In genomic region chr16:36675304-36675703, GRCm38 (mm10) we compare ENCODE assay signal across 25 mouse cellular contexts. TPM values are rescaled to one million over a fixed set of nuclear protein-coding genes. Genes with fewer than 3 reads are reported as not detected.
DNase-seq lines count a peak whose midpoint lies in the region; ATAC-seq and TF ChIP-seq lines count a peak whose summit lies in the region.
"Had no signal": no experiment of that assay in that cellular context is flagged by ENCODE, and none has a peak within 500 bp of the region (broad histone marks: within the 10 kb centered on the region; RNA-seq: fewer than 3 reads in every experiment).

No protein-coding gene starts in this region.

- H3K27ac ChIP-seq in spleen, adult 2 months (ENCODE audit: insufficient read depth, low read length), result peak overlapping the region; percentile 54
- no peak overlapping the region for H3K27ac ChIP-seq in stomach, postnatal 0 days (replicated peaks)
- H3K27ac ChIP-seq in thymus, adult 2 months (ENCODE audit: control insufficient read depth, insufficient read depth, low read length), result no peak overlapping the region
- H3K27ac ChIP-seq: embryonic facial prominence, embryonic 12.5 days; hindbrain, embryonic 15.5 days; limb, embryonic 12.5 days; liver, embryonic 12.5 days; midbrain, embryonic 12.5 days had no signal

- TF ChIP-seq POLR2A in spleen, adult 2 months (IDR thresholded peaks at IDR 0.05; ENCODE audit: low read depth, low read length), result no peak
- no peak for TF ChIP-seq POLR2A in thymus, adult 2 months (IDR thresholded peaks at IDR 0.05; ENCODE audit: control insufficient read depth, extremely low read depth, insufficient read depth, low read length, poor library complexity)

- H3K9me3 ChIP-seq in stomach, postnatal 0 days (ENCODE audit: control insufficient read depth, low read length), result no peaks in the 10 kb centered on the region
- H3K9me3 ChIP-seq: embryonic facial prominence, embryonic 12.5 days; heart, embryonic 12.5 days; hindbrain, embryonic 15.5 days; limb, embryonic 12.5 days; liver, embryonic 12.5 days; midbrain, embryonic 12.5 days had no signal

- no peak overlapping the region for H3K4me3 ChIP-seq in spleen, adult 2 months (ENCODE audit: extremely low read depth, insufficient read depth, insufficient read length)
- no peak overlapping the region for H3K4me3 ChIP-seq in stomach, postnatal 0 days (ENCODE audit: low read depth, low read length)
- no peak overlapping the region for H3K4me3 ChIP-seq in thymus, adult 2 months (ENCODE audit: control insufficient read depth, insufficient read depth, low read length)
- H3K4me3 ChIP-seq: embryonic facial prominence, embryonic 12.5 days; erythroblast, embryonic 14.5 days; heart, embryonic 12.5 days; hindbrain, embryonic 15.5 days; limb, embryonic 12.5 days; liver, embryonic 12.5 days; midbrain, embryonic 12.5 days had no signal

- DNase-seq in spleen, adult 2 months (ENCODE audit: low read depth in 1 of 2, low spot score in 2 of 2), result no peak
- DNase-seq in spleen, postnatal 10 days (ENCODE audit: low spot score in 2 of 2), result no peak
- peak; percentile 92 for DNase-seq in R1 (ENCODE audit: low read depth, low spot score)
- DNase-seq in stomach, postnatal 0 days (ENCODE audit: low spot score), result no peak
- no peak for DNase-seq in right cerebral cortex, postnatal 14 days
- DNase-seq in thymus, adult 2 months, result no peak
- DNase-seq: B cell, adult 2 months; cerebellum, adult 2 months; kidney, adult 11 months; kidney, postnatal 10 days; lung, adult 2 months; lung, postnatal 4 days; thymus, postnatal 36 days had no signal

- no peaks in the 10 kb centered on the region for H3K36me3 ChIP-seq in spleen, adult 2 months (ENCODE audit: control insufficient read depth, insufficient read depth, low read length)
- no peaks in the 10 kb centered on the region for H3K36me3 ChIP-seq in stomach, postnatal 0 days (ENCODE audit: control insufficient read depth, insufficient read depth, low read length)
- no peaks in the 10 kb centered on the region for H3K36me3 ChIP-seq in thymus, adult 2 months (ENCODE audit: control insufficient read depth, insufficient read depth, low read length)
- H3K36me3 ChIP-seq: embryonic facial prominence, embryonic 12.5 days; heart, embryonic 12.5 days; hindbrain, embryonic 15.5 days; limb, embryonic 12.5 days; liver, embryonic 12.5 days; midbrain, embryonic 12.5 days had no signal

- WGBS in spleen, adult 2 months, result 8% methylated on average over 2 of the region's 2 CpGs
- 42% methylated on average over 2 of the region's 2 CpGs for WGBS in stomach, postnatal 0 days
- 25% methylated on average over 2 of the region's 2 CpGs for WGBS in thymus, adult 2 months

- no peaks in the 10 kb centered on the region for H3K27me3 ChIP-seq in spleen, adult 2 months (ENCODE audit: control insufficient read depth, insufficient read depth, low read length)
- no peaks in the 10 kb centered on the region for H3K27me3 ChIP-seq in stomach, postnatal 0 days (ENCODE audit: control insufficient read depth, insufficient read depth, low read length)
- no peaks in the 10 kb centered on the region for H3K27me3 ChIP-seq in thymus, adult 2 months (ENCODE audit: control insufficient read depth, insufficient read depth, low read length)
- H3K27me3 ChIP-seq: embryonic facial prominence, embryonic 12.5 days; heart, embryonic 12.5 days; hindbrain, embryonic 15.5 days; limb, embryonic 12.5 days; liver, embryonic 12.5 days; midbrain, embryonic 12.5 days had no signal

- no peak for TF ChIP-seq EP300 in stomach, postnatal 0 days (optimal IDR thresholded peaks at IDR 0.05)

- H3K4me1 ChIP-seq in spleen, adult 2 months (ENCODE audit: control insufficient read depth, insufficient read depth, insufficient read length), result peaks cover 14% of the 10 kb centered on the region; the same call in 1 of the 2 replicates
- no peaks in the 10 kb centered on the region for H3K4me1 ChIP-seq in stomach, postnatal 0 days (replicated peaks; ENCODE audit: control insufficient read depth, insufficient read depth)
- H3K4me1 ChIP-seq in thymus, adult 2 months (replicated peaks; ENCODE audit: control insufficient read depth, insufficient read depth, low read length), result peaks cover 3% of the 10 kb centered on the region; the same call in 1 of the 2 replicates
- H3K4me1 ChIP-seq: embryonic facial prominence, embryonic 12.5 days; heart, embryonic 12.5 days; hindbrain, embryonic 15.5 days; liver, embryonic 12.5 days; midbrain, embryonic 12.5 days had no signal

- TF ChIP-seq CTCF in spleen, adult 2 months (IDR thresholded peaks at IDR 0.05; ENCODE audit: extremely low read depth, insufficient read depth, insufficient read length, insufficient replicate concordance), result no peak
- TF ChIP-seq CTCF in stomach, postnatal 0 days (IDR thresholded peaks at IDR 0.05; ENCODE audit: low read depth), result no peak
- TF ChIP-seq CTCF in thymus, adult 2 months (IDR thresholded peaks at IDR 0.05; ENCODE audit: borderline replicate concordance, control insufficient read depth, extremely low read depth, insufficient read depth, low read length, poor library complexity), result no peak

- ATAC-seq in megakaryocyte, adult 5-6 weeks (ENCODE audit: poor library complexity, severe bottlenecking), result peak; percentile 76
- ATAC-seq in stomach, postnatal 0 days (ENCODE audit: low FRiP score, low TSS enrichment), result no peak
- ATAC-seq: forebrain, embryonic 14.5 days; liver, embryonic 12.5 days had no signal

- H3K9ac ChIP-seq in stomach, postnatal 0 days (ENCODE audit: low read length), result no peak overlapping the region
- H3K9ac ChIP-seq: embryonic facial prominence, embryonic 12.5 days; heart, embryonic 12.5 days; hindbrain, embryonic 15.5 days; limb, embryonic 12.5 days; liver, embryonic 12.5 days; midbrain, embryonic 12.5 days had no signal

- no peak overlapping the region for H3K4me2 ChIP-seq in stomach, postnatal 0 days (replicated peaks; ENCODE audit: low read depth)
- H3K4me2 ChIP-seq: embryonic facial prominence, embryonic 12.5 days; heart, embryonic 12.5 days; hindbrain, embryonic 15.5 days; limb, embryonic 12.5 days; liver, embryonic 12.5 days; midbrain, embryonic 12.5 days had no signal

RNA-seq across cellular contexts. Expression of gene Cd86, which starts 9.4 kb away (rescaled TPM):
- 10.9 and 15.3 TPM in 2 replicates for polyA plus RNA-seq in spleen, adult 2 months (2012; rRNA removed)
- total RNA-seq in megakaryocyte, adult 5-6 weeks (2015), result 31.9 and 32.8 TPM in 2 replicates
- 28.1 and 39.5 TPM in 2 replicates for total RNA-seq in megakaryocyte, adult 5-6 weeks (2017)
- 1.5 and 2.0 TPM in 2 replicates for polyA plus RNA-seq in stomach, postnatal 0 days (2015; fragmentation: Nextera tagmentation; extraction: Ambion mirVana)
- polyA plus RNA-seq in thymus, adult 2 months (2012; rRNA removed), result 10.7 and 15.3 TPM in 2 replicates
- total RNA-seq: MEL had no signal
- polyA plus RNA-seq: erythroblast, embryonic 14.5 days had no signal

RNA-seq across cellular contexts. Expression of gene Ildr1, which starts 18.5 kb away (rescaled TPM):
- polyA plus RNA-seq in spleen, adult 2 months (2012; rRNA removed), result 2.0 and 2.3 TPM in 2 replicates
- total RNA-seq in megakaryocyte, adult 5-6 weeks (2015), result 0.32 TPM in 1 of 2 replicates, not detected in the other
- total RNA-seq in megakaryocyte, adult 5-6 weeks (2017), result 0.08 and 0.26 TPM in 2 replicates
- 2.5 TPM in 2 replicates for polyA plus RNA-seq in stomach, postnatal 0 days (2015; fragmentation: Nextera tagmentation; extraction: Ambion mirVana)
- 6.5 and 7.1 TPM in 2 replicates for polyA plus RNA-seq in thymus, adult 2 months (2012; rRNA removed)
- total RNA-seq: adrenal gland, adult 18-20 months; heart, postnatal 25 days; MEL had no signal
- polyA plus RNA-seq: erythroblast, embryonic 14.5 days; forebrain, embryonic 14.5 days; heart, embryonic 12.5 days; midbrain, embryonic 12.5 days had no signal
